ENCODE assay signal across 8 mouse cellular contexts in genomic region chr10:78244438-78245224, GRCm38 (mm10). TPM values are rescaled to one million over a fixed set of nuclear protein-coding genes. Genes with fewer than 3 reads are reported as not detected.
A peak's percentile ranks its signal among the peaks of the same experiment; 100 is the strongest.
DNase-seq lines count a peak whose midpoint lies in the region; ATAC-seq and TF ChIP-seq lines count a peak whose summit lies in the region.

Trappc10 (minus strand) TSS chr10:78244641.

- in situ Hi-C loops in ES-E14 (cut with MboI; ENCODE audit: low sequenced_read_pairs in 2 of 2, unreplicated experiment in 2 of 2): no loop called here

- WGBS in forebrain, postnatal 0 days: under 1% methylated on average over 59 of the region's 74 CpGs
- WGBS in lung, embryonic 15.5 days: under 1% methylated on average over 55 of the region's 74 CpGs

- no peak for TF ChIP-seq CTCF in forebrain, postnatal 0 days (IDR thresholded peaks at IDR 0.05; ENCODE audit: low read depth)

- ATAC-seq in forebrain, postnatal 0 days: peak; percentile 96
- peak; percentile 95 for ATAC-seq in lung, embryonic 15.5 days (ENCODE audit: borderline replicate concordance, extremely low read depth, low FRiP score, low TSS enrichment)

- peak; percentile 52 for DNase-seq in ES-E14 (ENCODE audit: low read depth, low spot score)
- peak; percentile 84 to 92 for DNase-seq in cerebellum, adult 18-20 months
- peak; percentile 91 for DNase-seq in forebrain, postnatal 0 days
- DNase-seq in heart, postnatal 4 days: peak; percentile 88
- peak; percentile 71 to 82 for DNase-seq in layer of hippocampus, adult 8-10 months (ENCODE audit: low spot score in 2 of 2)
- peak; percentile 79 for DNase-seq in ovary, adult 18-20 months (ENCODE audit: low spot score)
- peak; percentile 84 for DNase-seq in thymus, postnatal 0 days (ENCODE audit: low spot score)

- peak within 1 kb of the TSS; percentile 82 for H3K9ac ChIP-seq in ES-E14 (ENCODE audit: insufficient read depth, low read depth, low read length, poor library complexity, severe bottlenecking)
- peak within 1 kb of the TSS; percentile 89 for H3K9ac ChIP-seq in forebrain, postnatal 0 days
- H3K9ac ChIP-seq in lung, embryonic 15.5 days: peak within 1 kb of the TSS; percentile 73

- peak within 1 kb of the TSS; percentile 81 to 90 for H3K4me3 ChIP-seq in ES-E14 (ENCODE audit: insufficient read depth in 1 of 2, low read depth in 1 of 2, low read length in 2 of 2, poor library complexity in 1 of 2, severe bottlenecking in 1 of 2)
- H3K4me3 ChIP-seq in forebrain, postnatal 0 days (ENCODE audit: low read depth, low read length): peak within 1 kb of the TSS; percentile 80
- H3K4me3 ChIP-seq in lung, embryonic 15.5 days: peak within 1 kb of the TSS; percentile 82

- peaks cover 0 to 6% of the 10 kb centered on the region in 2 experiments; a peak in 1 of 4 replicates for H3K4me1 ChIP-seq in ES-E14 (ENCODE audit: control insufficient read depth in 2 of 2, insufficient read depth in 2 of 2, low read length in 2 of 2, poor library complexity in 1 of 2)
- H3K4me1 ChIP-seq in forebrain, postnatal 0 days (ENCODE audit: insufficient read depth): 0 out of 2 replicates have a peak, but pooled peaks cover 7% of the 10 kb centered on the region
- H3K4me1 ChIP-seq in lung, embryonic 15.5 days: peaks cover 20% of the 10 kb centered on the region

- no peaks in the 10 kb centered on the region for H3K27me3 ChIP-seq in forebrain, postnatal 0 days (ENCODE audit: insufficient read depth, low read length)
- no peaks in the 10 kb centered on the region for H3K27me3 ChIP-seq in lung, embryonic 15.5 days

- peak within 1 kb of the TSS; percentile 95 for H3K4me2 ChIP-seq in forebrain, postnatal 0 days (ENCODE audit: low read depth)
- peak within 1 kb of the TSS; percentile 93 for H3K4me2 ChIP-seq in lung, embryonic 15.5 days

- no peaks in the 10 kb centered on the region for H3K9me3 ChIP-seq in ES-E14 (ENCODE audit: control insufficient read depth, insufficient read depth, low read depth, low read length)
- H3K9me3 ChIP-seq in forebrain, postnatal 0 days (ENCODE audit: low read length): no peaks in the 10 kb centered on the region
- H3K9me3 ChIP-seq in lung, embryonic 15.5 days: no peaks in the 10 kb centered on the region

- H3K27ac ChIP-seq in ES-E14 (ENCODE audit: insufficient read depth, low read depth, low read length, poor library complexity, severe bottlenecking): no peak within 1 kb of the TSS
- H3K27ac ChIP-seq in forebrain, postnatal 0 days (ENCODE audit: low read depth, low read length): peak within 1 kb of the TSS; percentile 88
- H3K27ac ChIP-seq in lung, embryonic 15.5 days: no peak within 1 kb of the TSS

- no peaks in the 10 kb centered on the region for H3K36me3 ChIP-seq in ES-E14 (ENCODE audit: control insufficient read depth, insufficient read depth, low read length, poor library complexity, severe bottlenecking)
- H3K36me3 ChIP-seq in forebrain, postnatal 0 days (ENCODE audit: insufficient read depth): peaks cover 3% of the 10 kb centered on the region; the same call in 1 of the 2 replicates
- H3K36me3 ChIP-seq in lung, embryonic 15.5 days: no peaks in the 10 kb centered on the region

TF ChIP-seq in ES-E14, 5 proteins besides CTCF, POLR2A, EP300 and RAD21:
- TF ChIP-seq MAFK (IDR thresholded peaks at IDR 0.05; ENCODE audit: insufficient read depth, low read depth, low read length) (no peak), HCFC1 (IDR thresholded peaks at IDR 0.05; ENCODE audit: borderline replicate concordance, insufficient read depth, low read length) (no peak), CHD2 (IDR thresholded peaks at IDR 0.05; ENCODE audit: low read depth, low read length) (no peak), ZC3H11A (IDR thresholded peaks at IDR 0.05; ENCODE audit: borderline replicate concordance, low read depth, low read length) (no peak), ZNF384 (IDR thresholded peaks at IDR 0.05; ENCODE audit: low read depth, low read length) (no peak)

RNA-seq across cellular contexts. Expression of gene Trappc10, which starts in this region (rescaled TPM):
- total RNA-seq in ES-E14 (2012; rRNA removed): 26.1 and 27.9 TPM in 2 replicates
- 92.0 and 95.2 TPM in 2 replicates for total RNA-seq in forebrain, postnatal 0 days (2014; rRNA removed)
- 28.9 and 31.6 TPM in 2 replicates for polyA plus RNA-seq in forebrain, postnatal 0 days (2015; fragmentation: Nextera tagmentation; extraction: Ambion mirVana)
- total RNA-seq in heart, postnatal 4 days (2021): 10 to 100 TPM; 43.6 to 45.3 TPM
- total RNA-seq in layer of hippocampus, adult 8-10 months (2022): 10 to 100 TPM; 74.1 to 95.5 (median 86.6) TPM
- 13.0 and 14.4 TPM in 2 replicates for polyA plus RNA-seq in lung, embryonic 15.5 days (2015; fragmentation: Nextera tagmentation; extraction: Ambion mirVana)
- polyA plus RNA-seq in thymus, postnatal 0 days (2015; fragmentation: Nextera tagmentation; extraction: Ambion mirVana): 20.0 and 26.3 TPM in 2 replicates
